Mouse (Mus musculus) spleen, embryonic (tissue): ENCODE measurements around the gene Fstl1.

Experiments
- CTCF ChIA-PET: fragments of 350-600 bp; sonication (Branson Sonifier 250); formaldehyde crosslinking; loops from one replicate; lab custom pipeline; 2022; lab: Charles Lee

Fstl1 gene

GRCm38 (mm10) chr16:37868506-37869469, 92.1 kb downstream of the Fstl1 start:
- CTCF ChIA-PET, result interaction anchor here (0.6 kb wide), 2 partner anchors 47 to 700 kb away, joined by 3 to 4 read pairs; no protein-coding TSS in a partner anchor

- CTCF ChIA-PET, result interaction anchor here (0.6 kb wide), 1 partner anchor 46 kb away, joined by 4 read pairs; no protein-coding TSS in a partner anchor
These were observed 93.0 kb downstream of the Fstl1 start for GRCm38 (mm10) chr16:37869470-37870231.

- CTCF ChIA-PET, result no interaction called here
These were observed 94.5 kb downstream of the Fstl1 start for GRCm38 (mm10) chr16:37871112-37871715.

- CTCF ChIA-PET, result no interaction called here
These were observed 98.0 kb downstream of the Fstl1 start for GRCm38 (mm10) chr16:37874501-37875235.

DNA sequence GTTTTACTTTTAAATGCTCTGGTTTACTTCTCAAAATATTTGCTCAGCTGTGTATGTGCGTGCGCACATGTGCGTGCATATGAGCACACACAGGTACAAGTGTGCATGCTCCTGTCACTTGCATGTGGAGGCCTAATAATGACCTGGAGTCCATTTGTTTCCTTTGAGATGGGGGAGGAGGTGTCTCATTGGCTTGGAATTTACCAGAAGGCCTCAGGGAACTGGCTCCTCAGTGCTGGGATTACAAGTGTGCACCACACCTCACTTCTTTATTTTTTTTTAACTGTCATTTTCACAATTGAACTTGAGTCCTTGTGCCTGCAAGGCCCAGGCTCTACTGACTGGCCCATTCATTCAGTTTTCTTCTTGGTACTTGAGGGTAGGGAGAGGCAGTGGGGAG, 100.7 kb downstream of the Fstl1 start:
- CTCF ChIA-PET, result no interaction called here

- CTCF ChIA-PET, result no interaction called here
These were observed 102.4 kb downstream of the Fstl1 start for GRCm38 (mm10) chr16:37878951-37879505.

DNA sequence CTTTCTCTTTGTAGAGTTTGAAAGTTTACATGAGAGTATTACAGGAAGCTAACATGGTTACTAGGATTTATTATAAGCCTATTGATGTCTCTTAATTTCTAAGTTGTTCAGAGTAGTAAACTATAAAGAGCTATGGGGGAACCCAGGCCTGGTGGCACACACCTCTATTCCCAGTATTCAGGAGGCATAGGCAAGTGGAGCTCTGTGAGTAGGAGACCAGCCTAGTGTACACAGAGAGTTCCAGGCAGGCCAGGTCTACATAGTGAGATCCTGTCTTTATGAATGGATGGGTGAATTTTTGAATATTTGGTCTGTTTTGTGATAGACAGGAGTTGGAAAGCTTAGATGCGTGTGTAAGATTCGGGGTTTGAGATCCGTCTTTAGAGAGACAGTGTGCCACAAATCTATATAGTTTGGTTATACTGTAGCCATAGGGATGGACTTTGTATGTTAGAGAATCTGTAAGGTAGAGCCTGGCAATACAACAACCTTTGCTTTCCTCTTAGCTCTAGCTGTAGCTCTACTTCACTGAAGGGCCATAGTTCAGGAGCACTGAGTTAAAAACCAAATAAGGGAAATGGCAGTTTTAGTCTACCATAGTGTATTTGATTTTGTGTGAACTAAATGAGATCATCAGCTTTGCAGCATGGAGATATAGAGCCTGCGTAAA, 103.2 kb downstream of the Fstl1 start:
- CTCF ChIA-PET, result no interaction called here

DNA sequence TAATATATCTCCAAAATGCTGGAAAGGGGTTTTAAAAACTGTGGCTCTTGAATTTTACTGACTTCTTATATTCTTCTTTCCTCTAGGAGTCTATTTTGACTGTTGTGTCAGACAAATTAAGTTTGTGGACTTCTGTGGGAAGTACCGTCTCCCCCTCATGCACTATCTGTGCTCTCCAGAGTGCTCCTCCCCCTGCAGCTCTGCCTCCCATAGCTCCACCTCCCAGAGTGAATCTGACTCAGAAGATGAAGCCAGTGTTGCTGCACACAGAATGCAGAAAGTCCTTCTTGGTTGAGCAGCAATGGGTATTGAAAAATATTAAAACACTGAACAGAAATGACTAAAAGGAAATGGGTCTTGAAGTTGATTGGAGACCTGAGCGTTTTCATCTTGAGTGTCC, 104.5 kb downstream of the Fstl1 start:
- CTCF ChIA-PET, result no interaction called here
